Mouse (Mus musculus): Measurements from ENCODE around the gene Prok1. TPM values are rescaled to one million over a fixed set of nuclear protein-coding genes. Genes with fewer than 3 reads are reported as not detected.
A peak's percentile ranks its signal among the peaks of the same experiment; 100 is the strongest.

Prok1 gene
- polyA plus RNA-seq, 2 experiments = 0.19 to 0.72 TPM

- Histone ChIP-seq H3K9ac (ENCODE audit: low read depth, low read length, severe bottlenecking) (no peak overlapping the region), H3K27me3 (ENCODE audit: control insufficient read depth, insufficient read depth, low read length) (no peaks in the 10 kb centered on the region), H3K36me3 (ENCODE audit: control insufficient read depth, insufficient read depth, low read length) (no peaks in the 10 kb centered on the region), H3K4me1 (ENCODE audit: control insufficient read depth, insufficient read depth, low read length) (no peaks in the 10 kb centered on the region), H3K27ac (replicated peaks; ENCODE audit: low read depth, low read length) (no peak overlapping the region), H3K4me2 (replicated peaks; ENCODE audit: low read depth, low read length, severe bottlenecking) (no peak overlapping the region), H3K4me3 (replicated peaks; ENCODE audit: low read length) (no peak overlapping the region), H3K9me3 (ENCODE audit: control insufficient read depth, low read length) (no peaks in the 10 kb centered on the region)
- ATAC-seq (ENCODE audit: low FRiP score, low read depth) = no peak
- DNase-seq (ENCODE audit: low spot score) = no peak
- WGBS = 44% methylated on average over 4 of the region's 4 CpGs
- TF ChIP-seq POLR2A (IDR thresholded peaks at IDR 0.05; ENCODE audit: borderline replicate concordance, extremely low read depth, insufficient read depth, insufficient read length) = no peak
Measured at GRCm38 (mm10) chr3:107206490-107207150, 32.9 kb downstream of the Prok1 start.

- Histone ChIP-seq H3K36me3 (ENCODE audit: control insufficient read depth, insufficient read depth, low read length) (no peaks in the 10 kb centered on the region), H3K4me1 (ENCODE audit: control insufficient read depth, insufficient read depth, low read length) (no peaks in the 10 kb centered on the region), H3K27me3 (ENCODE audit: control insufficient read depth, insufficient read depth, low read length) (no peaks in the 10 kb centered on the region), H3K4me2 (replicated peaks; ENCODE audit: low read depth, low read length, severe bottlenecking) (no peak overlapping the region), H3K9me3 (ENCODE audit: control insufficient read depth, low read length) (no peaks in the 10 kb centered on the region), H3K4me3 (replicated peaks; ENCODE audit: low read length) (no peak overlapping the region), H3K9ac (ENCODE audit: low read depth, low read length, severe bottlenecking) (no peak overlapping the region), H3K27ac (replicated peaks; ENCODE audit: low read depth, low read length) (no peak overlapping the region)
- ATAC-seq (ENCODE audit: low FRiP score, low read depth) (no peak), DNase-seq (ENCODE audit: low spot score) (peak; percentile 62)
- TF ChIP-seq POLR2A (IDR thresholded peaks at IDR 0.05; ENCODE audit: borderline replicate concordance, extremely low read depth, insufficient read depth, insufficient read length) = no peak
- WGBS = 17% methylated on average over 4 of the region's 4 CpGs
Measured at GRCm38 (mm10) chr3:107205994-107206393, 33.5 kb downstream of the Prok1 start.

- no peak overlapping the region for H3K9ac ChIP-seq (ENCODE audit: low read depth, low read length, severe bottlenecking)
- H3K36me3 ChIP-seq (ENCODE audit: control insufficient read depth, insufficient read depth, low read length) = no peaks in the 10 kb centered on the region
- no peak overlapping the region for H3K27ac ChIP-seq (replicated peaks; ENCODE audit: low read depth, low read length)
- no peak overlapping the region for H3K4me3 ChIP-seq (replicated peaks; ENCODE audit: low read length)
- ATAC-seq (ENCODE audit: low FRiP score, low read depth) (no peak), DNase-seq (ENCODE audit: low spot score) (no peak)
- no peak for TF ChIP-seq POLR2A (IDR thresholded peaks at IDR 0.05; ENCODE audit: borderline replicate concordance, extremely low read depth, insufficient read depth, insufficient read length)
- no peak overlapping the region for H3K4me2 ChIP-seq (replicated peaks; ENCODE audit: low read depth, low read length, severe bottlenecking)
- H3K9me3 ChIP-seq (ENCODE audit: control insufficient read depth, low read length) = no peaks in the 10 kb centered on the region
- no peaks in the 10 kb centered on the region for H3K27me3 ChIP-seq (ENCODE audit: control insufficient read depth, insufficient read depth, low read length)
- H3K4me1 ChIP-seq (ENCODE audit: control insufficient read depth, insufficient read depth, low read length) = no peaks in the 10 kb centered on the region
Measured at GRCm38 (mm10) chr3:107205170-107205569, 34.3 kb downstream of the Prok1 start.

- no peak for TF ChIP-seq POLR2A (IDR thresholded peaks at IDR 0.05; ENCODE audit: borderline replicate concordance, extremely low read depth, insufficient read depth, insufficient read length)
- no peak overlapping the region for H3K4me3 ChIP-seq (replicated peaks; ENCODE audit: low read length)
- H3K36me3 ChIP-seq (ENCODE audit: control insufficient read depth, insufficient read depth, low read length) = no peaks in the 10 kb centered on the region
- no peaks in the 10 kb centered on the region for H3K27me3 ChIP-seq (ENCODE audit: control insufficient read depth, insufficient read depth, low read length)
- H3K27ac ChIP-seq (replicated peaks; ENCODE audit: low read depth, low read length) = no peak overlapping the region
- H3K9ac ChIP-seq (ENCODE audit: low read depth, low read length, severe bottlenecking) = no peak overlapping the region
- WGBS = 88% methylated on average over 3 of the region's 3 CpGs
- ATAC-seq (ENCODE audit: low FRiP score, low read depth) = no peak
- no peaks in the 10 kb centered on the region for H3K4me1 ChIP-seq (ENCODE audit: control insufficient read depth, insufficient read depth, low read length)
- DNase-seq (ENCODE audit: low spot score) = no peak
- no peak overlapping the region for H3K4me2 ChIP-seq (replicated peaks; ENCODE audit: low read depth, low read length, severe bottlenecking)
- no peaks in the 10 kb centered on the region for H3K9me3 ChIP-seq (ENCODE audit: control insufficient read depth, low read length)
Measured at GRCm38 (mm10) chr3:107204413-107204812, 35.1 kb downstream of the Prok1 start.

GRCm38 (mm10) chr3:107201310-107202180 lies 38.0 kb downstream of the Prok1 start:
- TF ChIP-seq POLR2A (IDR thresholded peaks at IDR 0.05; ENCODE audit: borderline replicate concordance, extremely low read depth, insufficient read depth, insufficient read length) = no peak

More at GRCm38 (mm10) chr3:107201310-107202180, 38.0 kb downstream of the Prok1 start:
- no peak overlapping the region for H3K4me3 ChIP-seq (replicated peaks; ENCODE audit: low read length)
- no peak overlapping the region for H3K4me2 ChIP-seq (replicated peaks; ENCODE audit: low read depth, low read length, severe bottlenecking)
- ATAC-seq (ENCODE audit: low FRiP score, low read depth) (no peak), DNase-seq (ENCODE audit: low spot score) (no peak)
- H3K4me1 ChIP-seq (ENCODE audit: control insufficient read depth, insufficient read depth, low read length) = no peaks in the 10 kb centered on the region
- no peaks in the 10 kb centered on the region for H3K36me3 ChIP-seq (ENCODE audit: control insufficient read depth, insufficient read depth, low read length)
- WGBS = 33% methylated on average over 9 of the region's 9 CpGs
- no peak overlapping the region for H3K27ac ChIP-seq (replicated peaks; ENCODE audit: low read depth, low read length)
- H3K27me3 ChIP-seq (ENCODE audit: control insufficient read depth, insufficient read depth, low read length) = no peaks in the 10 kb centered on the region
- no peaks in the 10 kb centered on the region for H3K9me3 ChIP-seq (ENCODE audit: control insufficient read depth, low read length)
- H3K9ac ChIP-seq (ENCODE audit: low read depth, low read length, severe bottlenecking) = no peak overlapping the region
